Mouse (Mus musculus): ENCODE data around the gene Pde4c. TPM values are rescaled to one million over a fixed set of nuclear protein-coding genes. Genes with fewer than 3 reads are reported as not detected.

Pde4c gene
- polyA plus RNA-seq, 2 experiments: 0.74 to 1.6 TPM

GRCm38 (mm10) chr8:70749097-70749674 lies 25.7 kb downstream of the Pde4c start:
- H3K4me1 ChIP-seq (replicated peaks; ENCODE audit: control insufficient read depth in 2 of 2, insufficient read depth in 2 of 2, low read length in 1 of 2): peaks cover 3 to 13% of the 10 kb centered on the region in 2 experiments; a peak in 3 of 4 replicates
- no peaks in the 10 kb centered on the region for H3K36me3 ChIP-seq (replicated peaks; ENCODE audit: control insufficient read depth, insufficient read depth, low read depth)
- TF ChIP-seq CTCF (IDR thresholded peaks at IDR 0.05; ENCODE audit: low read depth) (no peak), EP300 (IDR thresholded peaks at IDR 0.05; ENCODE audit: low read depth) (no peak)
- H3K4me3 ChIP-seq (ENCODE audit: insufficient read depth in 1 of 2, low read depth in 2 of 2, low read length in 2 of 2): no peak overlapping the region
- H3K9me3 ChIP-seq (ENCODE audit: control insufficient read depth, low read length): no peaks in the 10 kb centered on the region
- H3K27me3 ChIP-seq (ENCODE audit: control insufficient read depth, insufficient read depth, low read length): peaks cover 29% of the 10 kb centered on the region
- DNase-seq (ENCODE audit: low read depth in 3 of 3, low spot score in 3 of 3) (no peak), ATAC-seq (ENCODE audit: insufficient read depth) (no peak)
- no peak overlapping the region for H3K9ac ChIP-seq (replicated peaks)
- H3K4me2 ChIP-seq (ENCODE audit: low read depth): no peak overlapping the region
- no peak overlapping the region for H3K27ac ChIP-seq
- WGBS (ENCODE audit: insufficient replicate concordance): 64% methylated on average over 19 of the region's 19 CpGs

GRCm38 (mm10) chr8:70750128-70750680 lies 26.7 kb downstream of the Pde4c start:
- WGBS (ENCODE audit: insufficient replicate concordance): 68% methylated on average over 13 of the region's 13 CpGs
- Histone ChIP-seq H3K27me3 (ENCODE audit: control insufficient read depth, insufficient read depth, low read length) (peaks cover 19% of the 10 kb centered on the region), H3K27ac (no peak overlapping the region), H3K4me2 (ENCODE audit: low read depth) (no peak overlapping the region), H3K36me3 (replicated peaks; ENCODE audit: control insufficient read depth, insufficient read depth, low read depth) (no peaks in the 10 kb centered on the region), H3K4me1 (replicated peaks; ENCODE audit: control insufficient read depth in 2 of 2, insufficient read depth in 2 of 2, low read length in 1 of 2) (peaks cover 3 to 16% of the 10 kb centered on the region in 2 experiments), H3K9ac (replicated peaks) (no peak overlapping the region), H3K9me3 (ENCODE audit: control insufficient read depth, low read length) (no peaks in the 10 kb centered on the region), H3K4me3 (ENCODE audit: insufficient read depth in 1 of 2, low read depth in 2 of 2, low read length in 2 of 2) (no peak overlapping the region)
- TF ChIP-seq CTCF (IDR thresholded peaks at IDR 0.05; ENCODE audit: low read depth) (no peak), EP300 (IDR thresholded peaks at IDR 0.05; ENCODE audit: low read depth) (no peak)
- no peak for DNase-seq (ENCODE audit: low read depth in 3 of 3, low spot score in 3 of 3)
- ATAC-seq (ENCODE audit: insufficient read depth): no peak

- no peaks in the 10 kb centered on the region for H3K9me3 ChIP-seq (ENCODE audit: control insufficient read depth, low read length)
- TF ChIP-seq EP300 (IDR thresholded peaks at IDR 0.05; ENCODE audit: low read depth) (no peak), CTCF (IDR thresholded peaks at IDR 0.05; ENCODE audit: low read depth) (peak; percentile 83)
- ATAC-seq (ENCODE audit: insufficient read depth) (no peak), DNase-seq (ENCODE audit: low read depth in 3 of 3, low spot score in 3 of 3) (peak in 1 of 3 experiments; percentile 65)
- 19% methylated on average over 11 of the region's 11 CpGs for WGBS (ENCODE audit: insufficient replicate concordance)
- H3K9ac ChIP-seq (replicated peaks): no peak overlapping the region
- no peak overlapping the region for H3K27ac ChIP-seq
- H3K4me3 ChIP-seq (ENCODE audit: insufficient read depth in 1 of 2, low read depth in 2 of 2, low read length in 2 of 2): no peak overlapping the region
- H3K4me1 ChIP-seq (replicated peaks; ENCODE audit: control insufficient read depth in 2 of 2, insufficient read depth in 2 of 2, low read length in 1 of 2): peaks cover 3 to 18% of the 10 kb centered on the region in 2 experiments
- H3K36me3 ChIP-seq (replicated peaks; ENCODE audit: control insufficient read depth, insufficient read depth, low read depth): no peaks in the 10 kb centered on the region
- H3K4me2 ChIP-seq (ENCODE audit: low read depth): no peak overlapping the region
- peaks cover 3% of the 10 kb centered on the region for H3K27me3 ChIP-seq (ENCODE audit: control insufficient read depth, insufficient read depth, low read length)
Observed at GRCm38 (mm10) chr8:70752000-70752764, 28.7 kb downstream of the Pde4c start.

GRCm38 (mm10) chr8:70753151-70753550 lies 29.6 kb downstream of the Pde4c start:
- Histone ChIP-seq H3K27ac (no peak overlapping the region), H3K4me1 (replicated peaks; ENCODE audit: control insufficient read depth in 2 of 2, insufficient read depth in 2 of 2, low read length in 1 of 2) (peaks cover 3 to 18% of the 10 kb centered on the region in 2 experiments), H3K4me3 (ENCODE audit: insufficient read depth in 1 of 2, low read depth in 2 of 2, low read length in 2 of 2) (no peak overlapping the region; a peak in 1 of 4 replicates), H3K9ac (replicated peaks) (no peak overlapping the region), H3K9me3 (ENCODE audit: control insufficient read depth, low read length) (no peaks in the 10 kb centered on the region), H3K4me2 (ENCODE audit: low read depth) (peak overlapping the region; percentile 83), H3K36me3 (replicated peaks; ENCODE audit: control insufficient read depth, insufficient read depth, low read depth) (no peaks in the 10 kb centered on the region; the same call in 1 of the 2 replicates), H3K27me3 (ENCODE audit: control insufficient read depth, insufficient read depth, low read length) (no peaks in the 10 kb centered on the region; the same call in 1 of the 2 replicates)
- DNase-seq (ENCODE audit: low read depth in 3 of 3, low spot score in 3 of 3) (no peak), ATAC-seq (ENCODE audit: insufficient read depth) (no peak)
- TF ChIP-seq CTCF (IDR thresholded peaks at IDR 0.05; ENCODE audit: low read depth) (no peak), EP300 (IDR thresholded peaks at IDR 0.05; ENCODE audit: low read depth) (no peak)
- WGBS (ENCODE audit: insufficient replicate concordance): 5% methylated on average over 21 of the region's 21 CpGs

Measured in liver, embryonic 14.5 days (tissue).